In genomic region chr4:151346673-151347072, GRCm38 (mm10) we compare ENCODE assay signal across 21 mouse cellular contexts.
A peak's percentile ranks its signal among the peaks of the same experiment; 100 is the strongest.
DNase-seq lines count a peak whose midpoint lies in the region; ATAC-seq and TF ChIP-seq lines count a peak whose summit lies in the region.
"Had no signal": no experiment of that assay in that cellular context is flagged by ENCODE, and none has a peak within 500 bp of the region (broad histone marks: within the 10 kb centered on the region; RNA-seq: fewer than 3 reads in every experiment).

No protein-coding gene starts in this region.

- DNase-seq in hindbrain, embryonic 10.5 days (ENCODE audit: low spot score) = no peak
- peak; percentile 26 for DNase-seq in midbrain, embryonic 11.5 days (ENCODE audit: low spot score, missing footprints)
- DNase-seq in midbrain, postnatal 0 days (ENCODE audit: low spot score) = no peak
- no peak for DNase-seq in midbrain, embryonic 14.5 days
- DNase-seq in left cerebral cortex, adult 2 months (ENCODE audit: extremely low spot score in 1 of 2, low spot score in 2 of 2) = no peak
- DNase-seq: cerebellum, adult 8-10 months; heart, postnatal 10 days; kidney, adult 8-10 months; layer of hippocampus, postnatal 36 days; lung, adult 2 months; right cerebral cortex, adult 18-20 months; thymus, adult 18-20 months had no signal

- intact Hi-C loops in left cerebral cortex, adult 2 months (cut with DNase I) = no loop called here

- TF ChIP-seq CTCF in midbrain, postnatal 0 days (IDR thresholded peaks at IDR 0.05) = no peak
- TF ChIP-seq CTCF in left cerebral cortex, adult 2 months (IDR thresholded peaks at IDR 0.05) = no peak

- H3K4me3 ChIP-seq in hindbrain, embryonic 13.5 days = no peak overlapping the region
- no peak overlapping the region for H3K4me3 ChIP-seq in hindbrain, embryonic 10.5 days
- H3K4me3 ChIP-seq in midbrain, embryonic 11.5 days (ENCODE audit: low read depth, low read length) = no peak overlapping the region
- no peak overlapping the region for H3K4me3 ChIP-seq in midbrain, postnatal 0 days (ENCODE audit: low read depth, low read length)
- no peak overlapping the region for H3K4me3 ChIP-seq in midbrain, embryonic 14.5 days (replicated peaks; ENCODE audit: low read depth, low read length)
- no peak overlapping the region for H3K4me3 ChIP-seq in stomach, embryonic 16.5 days (replicated peaks; ENCODE audit: low read length)
- H3K4me3 ChIP-seq in left cerebral cortex, adult 2 months = no peak overlapping the region
- H3K4me3 ChIP-seq: liver, embryonic 12.5 days; megakaryocyte, embryonic 14.5 days; myocyte had no signal

- H3K9ac ChIP-seq in hindbrain, embryonic 13.5 days = no peak overlapping the region
- no peak overlapping the region for H3K9ac ChIP-seq in midbrain, embryonic 11.5 days (ENCODE audit: low read length)
- no peak overlapping the region for H3K9ac ChIP-seq in midbrain, postnatal 0 days (replicated peaks; ENCODE audit: low read length, poor library complexity, severe bottlenecking)
- no peak overlapping the region for H3K9ac ChIP-seq in midbrain, embryonic 14.5 days (replicated peaks; ENCODE audit: low read length)
- no peak overlapping the region for H3K9ac ChIP-seq in stomach, embryonic 16.5 days (ENCODE audit: low read length)
- H3K9ac ChIP-seq: liver, embryonic 12.5 days had no signal

- peak overlapping the region; percentile 74 for H3K27ac ChIP-seq in hindbrain, embryonic 13.5 days
- no peak overlapping the region for H3K27ac ChIP-seq in hindbrain, embryonic 10.5 days
- no peak overlapping the region for H3K27ac ChIP-seq in midbrain, embryonic 11.5 days (ENCODE audit: low read depth, low read length)
- H3K27ac ChIP-seq in midbrain, postnatal 0 days (ENCODE audit: low read depth, low read length) = no peak overlapping the region
- peak overlapping the region; percentile 46; the same call in 1 of the 2 replicates for H3K27ac ChIP-seq in midbrain, embryonic 14.5 days (replicated peaks; ENCODE audit: low read depth, low read length)
- peak overlapping the region; percentile 72; the same call in 1 of the 2 replicates for H3K27ac ChIP-seq in stomach, embryonic 16.5 days (ENCODE audit: low read length)
- H3K27ac ChIP-seq in left cerebral cortex, adult 2 months = no peak overlapping the region
- H3K27ac ChIP-seq: hindbrain, postnatal 0 days; liver, embryonic 12.5 days had no signal

- H3K9me3 ChIP-seq in hindbrain, embryonic 13.5 days = no peaks in the 10 kb centered on the region
- no peaks in the 10 kb centered on the region for H3K9me3 ChIP-seq in hindbrain, embryonic 10.5 days
- H3K9me3 ChIP-seq in midbrain, embryonic 11.5 days (ENCODE audit: control insufficient read depth, low read length) = no peaks in the 10 kb centered on the region
- H3K9me3 ChIP-seq in midbrain, postnatal 0 days (ENCODE audit: low read length) = no peaks in the 10 kb centered on the region
- no peaks in the 10 kb centered on the region for H3K9me3 ChIP-seq in midbrain, embryonic 14.5 days (ENCODE audit: control insufficient read depth, low read length)
- no peaks in the 10 kb centered on the region for H3K9me3 ChIP-seq in stomach, embryonic 16.5 days (replicated peaks; ENCODE audit: control insufficient read depth, low read length)

- no peaks in the 10 kb centered on the region for H3K36me3 ChIP-seq in hindbrain, embryonic 13.5 days
- no peaks in the 10 kb centered on the region for H3K36me3 ChIP-seq in hindbrain, embryonic 10.5 days
- no peaks in the 10 kb centered on the region for H3K36me3 ChIP-seq in midbrain, embryonic 11.5 days (ENCODE audit: control insufficient read depth, insufficient read depth, low read length)
- H3K36me3 ChIP-seq in midbrain, postnatal 0 days (ENCODE audit: insufficient read depth, low read length) = no peaks in the 10 kb centered on the region
- no peaks in the 10 kb centered on the region for H3K36me3 ChIP-seq in midbrain, embryonic 14.5 days (ENCODE audit: control insufficient read depth, insufficient read depth, low read length)
- no peaks in the 10 kb centered on the region for H3K36me3 ChIP-seq in stomach, embryonic 16.5 days (ENCODE audit: control insufficient read depth, insufficient read depth, low read length)
- H3K36me3 ChIP-seq: liver, embryonic 12.5 days had no signal

- 64% methylated on average over 12 of the region's 12 CpGs for WGBS in hindbrain, embryonic 13.5 days
- 89% methylated on average over 12 of the region's 12 CpGs for WGBS in hindbrain, embryonic 10.5 days
- 86% methylated on average over 12 of the region's 12 CpGs for WGBS in midbrain, embryonic 11.5 days
- 71% methylated on average over 12 of the region's 12 CpGs for WGBS in midbrain, postnatal 0 days
- WGBS in midbrain, embryonic 14.5 days = 71% methylated on average over 12 of the region's 12 CpGs
- WGBS in stomach, embryonic 16.5 days = 69% methylated on average over 12 of the region's 12 CpGs

- H3K4me2 ChIP-seq in hindbrain, embryonic 13.5 days = no peak overlapping the region
- no peak overlapping the region for H3K4me2 ChIP-seq in midbrain, embryonic 11.5 days
- no peak overlapping the region for H3K4me2 ChIP-seq in midbrain, postnatal 0 days (ENCODE audit: low read depth, low read length, poor library complexity, severe bottlenecking)
- no peak overlapping the region for H3K4me2 ChIP-seq in midbrain, embryonic 14.5 days (ENCODE audit: low read length)
- H3K4me2 ChIP-seq in stomach, embryonic 16.5 days (ENCODE audit: low read depth, low read length) = no peak overlapping the region
- H3K4me2 ChIP-seq: heart, embryonic 11.5 days; liver, embryonic 12.5 days had no signal

- no peaks in the 10 kb centered on the region for H3K27me3 ChIP-seq in hindbrain, embryonic 13.5 days
- H3K27me3 ChIP-seq in hindbrain, embryonic 10.5 days (ENCODE audit: insufficient read depth, poor library complexity, severe bottlenecking) = 0 out of 2 replicates have a peak, but pooled peaks cover 5% of the 10 kb centered on the region
- no peaks in the 10 kb centered on the region for H3K27me3 ChIP-seq in midbrain, embryonic 11.5 days (ENCODE audit: control insufficient read depth, insufficient read depth, low read length)
- no peaks in the 10 kb centered on the region for H3K27me3 ChIP-seq in midbrain, postnatal 0 days (ENCODE audit: insufficient read depth, low read length)
- no peaks in the 10 kb centered on the region for H3K27me3 ChIP-seq in midbrain, embryonic 14.5 days (ENCODE audit: control insufficient read depth, insufficient read depth, low read length)
- no peaks in the 10 kb centered on the region for H3K27me3 ChIP-seq in stomach, embryonic 16.5 days (ENCODE audit: control insufficient read depth, insufficient read depth, low read length)
- H3K27me3 ChIP-seq: CH12.LX; liver, embryonic 12.5 days; megakaryocyte, embryonic 14.5 days had no signal

- H3K4me1 ChIP-seq in hindbrain, embryonic 13.5 days (replicated peaks) = peaks cover 15% of the 10 kb centered on the region
- peaks cover 23% of the 10 kb centered on the region for H3K4me1 ChIP-seq in hindbrain, embryonic 10.5 days (replicated peaks)
- 0 out of 2 replicates have a peak, but pooled peaks cover 2% of the 10 kb centered on the region for H3K4me1 ChIP-seq in midbrain, embryonic 11.5 days (ENCODE audit: control insufficient read depth, insufficient read depth, low read length)
- H3K4me1 ChIP-seq in midbrain, postnatal 0 days (ENCODE audit: insufficient read depth, low read length) = no peaks in the 10 kb centered on the region
- peaks cover 6% of the 10 kb centered on the region; the same call in 1 of the 2 replicates for H3K4me1 ChIP-seq in midbrain, embryonic 14.5 days (ENCODE audit: control insufficient read depth, insufficient read depth, low read length)
- H3K4me1 ChIP-seq in stomach, embryonic 16.5 days (ENCODE audit: control insufficient read depth, insufficient read depth, low read length) = peaks cover 13% of the 10 kb centered on the region
- H3K4me1 ChIP-seq: liver, embryonic 12.5 days; megakaryocyte, embryonic 14.5 days had no signal

- ATAC-seq in hindbrain, embryonic 13.5 days (ENCODE audit: low FRiP score) = no peak
- no peak for ATAC-seq in midbrain, embryonic 11.5 days (ENCODE audit: low FRiP score)
- ATAC-seq in midbrain, postnatal 0 days (ENCODE audit: low FRiP score) = no peak
- no peak for ATAC-seq in midbrain, embryonic 14.5 days (ENCODE audit: low FRiP score, low TSS enrichment)
- ATAC-seq in stomach, embryonic 16.5 days (ENCODE audit: insufficient read depth, low FRiP score) = no peak; the same call in 1 of the 2 replicates
- ATAC-seq in monocyte, adult 5-6 weeks (replicated peaks; ENCODE audit: insufficient number of reproducible peaks, low FRiP score, low TSS enrichment, poor library complexity, severe bottlenecking) = no peak
- ATAC-seq: hindbrain, postnatal 0 days; liver, embryonic 12.5 days had no signal

Comparison
In these comparisons a context has a peak if more than half of its experiments do, and no peak if none do; other contexts are left out.
1. H3K27ac ChIP-seq: peak in hindbrain, embryonic 13.5 days (single experiment), midbrain, embryonic 14.5 days (single experiment) and stomach, embryonic 16.5 days (single experiment); none in hindbrain, embryonic 10.5 days (single experiment), midbrain, embryonic 11.5 days (single experiment), midbrain, postnatal 0 days (single experiment) and left cerebral cortex, adult 2 months (single experiment).